Mouse (Mus musculus) T-cell, adult 2 months (primary cell): Measurements from ENCODE around the gene Ppp1r13l.

ENCODE experiments used
- DNase-seq: peaks from one replicate; pipeline ENCODE4 v3.0.0; 2022; ENCODE audit warnings: low spot score

Ppp1r13l gene

GRCm38 (mm10) chr7:19359299-19359891 is at the start of gene Ppp1r13l, which contains the start of gene Cd3eap:
Ppp1r13l (plus strand) TSS chr7:19359749.
Cd3eap (minus strand) TSS chr7:19359483.
- peak; percentile 82 for DNase-seq

- DNase-seq, result peak; percentile 95
Measured at GRCm38 (mm10) chr7:19309884-19310641, 49.5 kb upstream of the Ppp1r13l start, which contains the start of gene Fosb. Fosb (minus strand) TSS chr7:19310051.

- no peak for DNase-seq
Measured at GRCm38 (mm10) chr7:19311991-19312390, 47.6 kb upstream of the Ppp1r13l start.

- DNase-seq, result no peak
Measured at GRCm38 (mm10) chr7:19314033-19314432, 45.5 kb upstream of the Ppp1r13l start.

DNA sequence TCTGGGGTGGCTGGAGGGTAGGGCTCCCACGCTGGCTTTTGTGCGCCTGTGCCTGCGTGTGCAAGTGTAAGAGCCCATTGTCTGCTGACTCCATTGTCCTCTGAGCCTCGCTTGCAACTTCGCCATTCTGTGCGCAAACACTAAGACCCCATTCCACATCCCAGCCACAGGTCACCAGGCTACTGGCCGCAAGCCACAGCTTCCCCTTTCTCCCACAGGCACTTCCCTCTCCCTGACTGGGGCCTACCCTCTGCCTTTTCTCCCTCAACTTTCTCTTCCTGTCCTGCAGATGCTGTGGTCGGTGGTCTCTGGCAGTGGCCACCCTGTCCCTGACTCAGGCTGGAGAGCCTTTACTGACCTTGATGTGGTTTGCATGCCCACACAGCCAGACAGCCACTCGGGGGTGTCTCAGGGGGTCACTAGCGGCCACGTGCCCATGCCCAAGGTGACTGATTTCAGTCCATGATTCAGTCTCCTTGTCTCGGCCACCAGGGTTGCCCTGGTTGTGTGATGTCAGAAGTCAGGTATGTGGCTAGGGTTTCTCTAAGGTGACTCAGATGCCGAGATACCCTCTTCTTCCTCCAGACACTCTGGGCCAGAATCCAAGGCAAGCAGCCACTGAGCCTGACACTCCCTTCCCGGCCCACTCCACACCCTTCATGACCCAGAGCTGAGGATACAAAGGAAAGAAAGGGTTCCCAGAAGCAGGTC is 42.9 kb upstream of the Ppp1r13l start:
- no peak for DNase-seq

GRCm38 (mm10) chr7:19318201-19318600 is 41.3 kb upstream of the Ppp1r13l start:
- no peak for DNase-seq

- no peak for DNase-seq
Measured at GRCm38 (mm10) chr7:19318676-19319075, 40.9 kb upstream of the Ppp1r13l start.

DNA sequence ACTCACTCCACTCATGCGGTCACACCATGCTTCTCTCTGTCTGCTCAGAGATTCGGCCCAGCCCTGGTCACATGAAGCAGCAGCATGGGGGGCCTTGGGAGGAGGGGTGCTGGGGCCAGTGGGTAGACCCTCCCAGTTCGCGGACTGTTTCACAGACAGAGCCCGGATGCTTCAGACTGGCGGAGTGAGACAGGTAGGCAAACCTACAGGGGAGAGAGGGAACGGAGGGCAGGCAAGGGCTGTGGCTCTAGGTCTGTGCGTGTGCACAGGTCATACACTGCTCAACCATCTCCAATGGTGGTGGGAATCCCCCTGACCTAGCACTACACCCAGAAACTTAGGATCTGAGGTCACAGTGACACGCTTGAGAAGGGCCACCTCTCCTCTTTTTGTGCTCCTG is 40.1 kb upstream of the Ppp1r13l start:
- peak; percentile 68 for DNase-seq

- DNase-seq, result peak; percentile 93
Measured at GRCm38 (mm10) chr7:19319906-19320305, 39.6 kb upstream of the Ppp1r13l start.

DNA sequence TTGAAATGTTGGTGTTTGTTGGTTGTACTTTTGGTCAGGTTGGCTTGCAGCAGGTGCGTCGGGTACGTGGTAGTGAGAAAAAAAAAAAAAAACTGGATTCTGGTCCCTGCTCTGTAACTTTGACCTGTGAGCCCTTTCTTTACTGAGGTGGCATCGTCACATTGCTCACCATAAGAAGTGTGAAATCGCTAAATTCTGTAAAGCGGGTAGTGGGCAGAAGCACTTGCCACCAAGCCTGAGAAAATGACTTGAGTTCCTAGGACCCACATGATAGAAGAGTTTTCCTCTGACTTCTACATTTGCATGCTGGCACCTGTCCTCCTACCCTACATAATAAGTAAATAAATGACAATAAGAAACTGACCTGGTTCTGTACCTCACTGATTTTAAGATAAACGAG is 38.9 kb upstream of the Ppp1r13l start:
- no peak for DNase-seq

GRCm38 (mm10) chr7:19321464-19321863 is 38.1 kb upstream of the Ppp1r13l start:
- DNase-seq, result peak; percentile 64

GRCm38 (mm10) chr7:19322489-19322888 is 37.1 kb upstream of the Ppp1r13l start:
- DNase-seq, result no peak

DNA sequence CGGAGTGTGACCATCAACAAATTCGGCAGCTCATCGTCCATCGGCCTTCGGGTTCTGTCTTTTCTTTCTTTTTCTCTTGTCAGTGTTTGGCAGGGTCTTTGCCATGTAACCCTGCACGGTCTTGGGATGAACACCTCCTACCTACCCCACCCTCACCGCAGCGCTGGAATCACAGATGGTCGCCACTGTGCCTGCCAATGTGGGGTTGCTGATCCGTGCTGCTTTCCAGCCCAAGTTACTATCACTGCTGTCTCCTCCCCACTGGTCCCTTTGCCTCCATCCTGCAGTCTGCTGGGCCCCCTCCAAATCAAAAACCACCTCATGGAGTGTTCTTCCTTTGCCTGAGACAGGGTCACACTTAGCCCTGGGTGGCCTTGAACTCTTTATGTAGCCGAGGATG is 35.3 kb upstream of the Ppp1r13l start:
- no peak for DNase-seq

- peak; percentile 26 for DNase-seq
Measured at GRCm38 (mm10) chr7:19325262-19326199, 34.0 kb upstream of the Ppp1r13l start.

DNA sequence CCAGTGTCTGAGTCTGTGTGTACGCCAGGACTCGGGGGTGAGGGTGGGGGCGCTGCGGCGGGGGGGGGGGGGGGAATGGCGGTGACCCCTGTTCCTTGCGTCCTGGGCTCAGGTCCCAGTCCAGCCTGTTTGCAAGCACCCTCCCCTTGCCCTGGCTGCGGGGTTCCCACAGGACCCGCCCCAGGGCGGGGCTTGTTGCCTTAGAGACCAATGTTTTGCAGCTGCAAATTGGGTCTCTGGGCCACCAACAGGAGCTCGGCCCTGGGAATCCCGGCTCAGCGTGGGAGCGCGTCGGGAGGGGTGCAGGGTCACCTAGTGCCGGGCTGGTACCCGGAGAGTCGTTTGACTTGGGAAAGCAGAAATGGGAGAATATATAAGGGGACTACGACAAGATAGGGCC is 33.2 kb upstream of the Ppp1r13l start:
- peak; percentile 62 for DNase-seq

DNA sequence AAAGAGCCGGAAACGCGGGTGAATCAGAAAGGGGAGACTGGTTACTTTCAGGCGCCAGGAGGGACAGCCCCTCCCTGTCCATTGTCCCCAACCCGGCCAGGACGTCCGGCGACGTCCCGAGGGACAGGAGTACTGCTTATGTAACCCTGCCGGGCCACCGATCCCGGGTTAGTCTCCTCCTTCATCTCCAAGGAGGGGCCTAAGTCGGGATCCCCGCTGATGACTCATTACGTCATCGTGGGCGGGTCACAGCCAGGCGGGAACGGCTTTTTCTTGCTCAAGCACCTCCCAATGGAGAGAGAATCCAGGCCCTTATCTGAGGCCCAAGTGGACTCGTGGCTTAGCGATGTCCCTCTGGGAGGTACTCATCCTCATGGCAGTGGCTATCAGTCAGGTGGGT is 32.4 kb upstream of the Ppp1r13l start:
- no peak for DNase-seq

DNA sequence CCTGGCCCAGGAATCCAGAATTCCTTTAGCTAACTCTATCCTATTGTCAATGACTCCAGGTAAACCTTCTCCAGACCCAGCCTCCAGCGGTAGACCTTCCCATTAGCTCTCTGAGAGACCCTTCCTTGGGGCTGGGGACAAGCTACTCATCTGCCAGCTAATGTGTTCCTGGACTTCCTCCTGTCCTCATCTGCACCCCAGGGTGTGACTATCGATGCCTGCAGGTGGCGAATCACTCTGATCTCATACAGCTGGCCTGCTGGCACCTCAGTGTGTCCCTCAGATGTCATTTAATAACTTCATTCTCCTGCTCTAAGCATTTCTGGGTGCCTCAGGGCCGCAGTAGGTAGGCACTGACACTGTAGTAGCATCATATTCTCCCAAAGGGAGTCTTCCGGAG is 31.8 kb upstream of the Ppp1r13l start:
- DNase-seq, result no peak

DNA sequence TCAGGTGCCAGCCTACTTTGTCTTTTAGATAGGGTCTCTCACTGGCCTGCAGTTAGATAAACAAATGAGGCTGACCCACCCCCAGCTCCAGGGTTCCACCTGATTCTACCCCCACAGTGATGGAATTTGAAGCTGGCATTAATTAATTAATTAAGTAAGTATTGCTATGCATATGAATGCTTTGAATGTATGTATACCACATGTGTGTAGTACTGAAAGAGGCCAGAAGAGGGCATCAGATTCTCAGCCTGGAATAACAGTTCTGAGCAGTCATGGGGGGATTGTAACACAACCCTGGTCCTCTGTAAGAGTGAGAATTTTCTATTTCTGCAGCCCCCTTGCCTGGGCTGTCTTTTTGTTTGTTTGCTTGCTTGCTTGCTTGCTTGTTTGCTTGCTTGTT is 31.1 kb upstream of the Ppp1r13l start:
- DNase-seq, result no peak

- DNase-seq, result no peak
Measured at GRCm38 (mm10) chr7:19331910-19332309, 27.6 kb upstream of the Ppp1r13l start.

- peak; percentile 75 for DNase-seq
Measured at GRCm38 (mm10) chr7:19332709-19333352, 26.7 kb upstream of the Ppp1r13l start.

GRCm38 (mm10) chr7:19335583-19335982 is 24.0 kb upstream of the Ppp1r13l start:
- no peak for DNase-seq
